Mouse (Mus musculus): Measurements from ENCODE around the gene Lamc1.

Gene Lamc1

GRCm38 (mm10) chr1:153296035-153296434 lies 36.6 kb downstream of the Lamc1 start:
- DNase-seq: no peak

- no peak for DNase-seq
These were observed 39.7 kb downstream of the Lamc1 start for GRCm38 (mm10) chr1:153292892-153293291.

GRCm38 (mm10) chr1:153292202-153292601 lies 40.4 kb downstream of the Lamc1 start:
- no peak for DNase-seq

- DNase-seq: no peak
These were observed 41.2 kb downstream of the Lamc1 start for GRCm38 (mm10) chr1:153291416-153291815.

- DNase-seq: no peak
These were observed 44.6 kb downstream of the Lamc1 start for GRCm38 (mm10) chr1:153288010-153288409.

GRCm38 (mm10) chr1:153287443-153287842 lies 45.1 kb downstream of the Lamc1 start:
- no peak for DNase-seq

- DNase-seq: no peak
These were observed 46.4 kb downstream of the Lamc1 start for GRCm38 (mm10) chr1:153286216-153286615.

- DNase-seq: no peak
These were observed 47.4 kb downstream of the Lamc1 start for GRCm38 (mm10) chr1:153285188-153285587.

- DNase-seq: no peak
These were observed 50.1 kb downstream of the Lamc1 start for GRCm38 (mm10) chr1:153282342-153282975.

GRCm38 (mm10) chr1:153281483-153281882 lies 51.1 kb downstream of the Lamc1 start:
- no peak for DNase-seq

GRCm38 (mm10) chr1:153280411-153280810 lies 52.2 kb downstream of the Lamc1 start:
- DNase-seq: no peak

GRCm38 (mm10) chr1:153278028-153278613 lies 54.5 kb downstream of the Lamc1 start:
- DNase-seq: no peak

- DNase-seq: no peak
These were observed 57.1 kb downstream of the Lamc1 start for GRCm38 (mm10) chr1:153275466-153275865.

GRCm38 (mm10) chr1:153274611-153275010 lies 58.0 kb downstream of the Lamc1 start:
- no peak for DNase-seq

- no peak for DNase-seq
These were observed 58.9 kb downstream of the Lamc1 start for GRCm38 (mm10) chr1:153273657-153274056.

- no peak for DNase-seq
These were observed 61.8 kb downstream of the Lamc1 start for GRCm38 (mm10) chr1:153270827-153271226.

- no peak for DNase-seq
These were observed 62.9 kb downstream of the Lamc1 start for GRCm38 (mm10) chr1:153269681-153270080.

- no peak for DNase-seq
These were observed 63.7 kb downstream of the Lamc1 start for GRCm38 (mm10) chr1:153268806-153269309.

- DNase-seq: no peak
These were observed 64.3 kb downstream of the Lamc1 start for GRCm38 (mm10) chr1:153268306-153268705.

- DNase-seq: no peak
These were observed 64.9 kb downstream of the Lamc1 start for GRCm38 (mm10) chr1:153267730-153268129.

- DNase-seq: no peak
These were observed 65.7 kb downstream of the Lamc1 start for GRCm38 (mm10) chr1:153266891-153267290.

- no peak for DNase-seq
These were observed 67.0 kb downstream of the Lamc1 start for GRCm38 (mm10) chr1:153265579-153265978.

GRCm38 (mm10) chr1:153265066-153265465 lies 67.5 kb downstream of the Lamc1 start:
- no peak for DNase-seq

GRCm38 (mm10) chr1:153259752-153260300 lies 72.8 kb downstream of the Lamc1 start:
- DNase-seq: no peak

All from cerebellum, adult 11 months (tissue).